Mouse (Mus musculus): ENCODE data around the gene Olfr281.

Gene Olfr281

GRCm38 (mm10) chr15:98486433-98487021 is 34.1 kb downstream of the Olfr281 start:
- DNase-seq: no peak

DNA sequence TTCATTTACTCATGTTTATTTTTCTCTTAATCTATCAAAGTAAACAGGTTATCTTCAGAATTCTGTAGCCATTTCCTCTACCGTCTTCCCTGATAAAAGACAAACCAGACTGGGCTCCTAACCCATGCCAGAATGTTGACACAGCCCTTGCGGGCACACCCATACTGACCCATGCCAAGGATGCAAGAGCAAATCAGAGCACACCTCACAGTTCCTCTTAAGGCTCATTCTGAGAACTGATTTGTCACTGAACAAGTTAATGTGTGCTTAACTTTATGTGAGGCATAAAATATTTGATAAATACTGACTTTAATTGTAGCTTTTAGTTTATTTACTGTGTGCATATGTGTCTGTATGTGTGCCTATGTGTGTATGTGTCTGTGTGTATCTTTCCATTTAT is 38.9 kb downstream of the Olfr281 start:
- peak; percentile 68 for DNase-seq

DNA sequence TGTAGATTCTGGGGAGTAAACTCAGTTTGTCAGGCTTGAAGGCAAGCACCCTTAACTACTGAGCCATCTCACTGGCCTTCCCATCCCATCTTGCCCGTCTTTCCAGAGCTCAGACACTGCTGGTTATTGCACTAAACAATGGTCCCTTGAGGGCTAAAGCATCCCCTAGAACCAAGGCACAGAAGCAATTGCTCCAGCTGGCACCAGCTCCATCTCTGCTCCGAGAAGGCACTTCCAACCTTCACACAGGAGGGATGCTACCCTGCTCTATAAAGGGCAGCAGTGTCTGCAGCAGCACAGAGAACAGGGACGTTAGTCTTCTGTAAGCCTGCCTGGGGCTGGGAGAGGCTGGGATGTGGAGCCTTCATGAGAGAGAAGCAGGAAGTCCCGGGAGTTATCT is 39.7 kb downstream of the Olfr281 start, which contains the start of gene Olfr279:
Gene Olfr279, plus strand, starts transcription at position 301 of the 400 bp plus-strand sequence.
- DNase-seq: peak; percentile 87

GRCm38 (mm10) chr15:98497631-98498030 is 45.2 kb downstream of the Olfr281 start:
- no peak for DNase-seq

DNA sequence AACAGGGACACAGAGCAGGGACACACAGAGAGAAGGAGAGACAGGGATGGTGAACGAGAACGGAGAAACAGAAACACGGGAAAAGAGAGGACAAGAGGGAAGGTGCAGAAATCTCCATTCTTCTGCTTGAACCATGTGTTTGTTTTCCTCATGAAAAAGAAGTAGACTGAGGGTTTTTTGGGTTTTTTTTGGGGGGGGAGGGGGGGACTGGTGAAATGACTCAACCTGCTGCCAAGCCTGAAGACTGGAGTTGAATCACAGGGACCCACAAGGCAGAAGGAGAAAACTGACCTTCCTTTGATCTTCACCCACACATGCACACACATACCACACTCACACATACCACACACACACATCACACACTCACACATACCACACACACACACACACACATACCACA is 50.9 kb downstream of the Olfr281 start:
- no peak for DNase-seq

GRCm38 (mm10) chr15:98504514-98504913 is 52.1 kb downstream of the Olfr281 start:
- peak; percentile 92 for DNase-seq

GRCm38 (mm10) chr15:98506253-98506957 is 54.0 kb downstream of the Olfr281 start:
- peak; percentile 89 for DNase-seq

- no peak for DNase-seq
Measured at GRCm38 (mm10) chr15:98507321-98507720, 54.9 kb downstream of the Olfr281 start.

DNA sequence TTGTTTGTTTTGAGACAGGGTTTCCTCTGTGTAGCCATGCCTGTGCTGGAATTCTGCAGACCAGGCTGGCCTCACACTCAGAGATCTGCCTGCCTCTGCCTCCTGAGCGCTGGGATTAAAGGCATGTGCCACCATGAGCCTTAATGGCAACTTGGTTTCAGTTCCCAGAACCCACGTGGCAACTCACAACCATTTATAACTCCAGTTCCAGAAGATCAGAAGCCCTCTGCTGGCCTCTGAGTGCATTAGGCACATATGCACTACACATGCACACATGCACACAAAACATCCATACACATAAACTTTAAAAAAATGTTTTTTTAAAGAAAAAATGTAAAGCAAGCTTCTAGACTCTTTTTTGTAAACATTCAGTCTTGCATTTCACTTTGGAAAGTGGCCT is 57.0 kb downstream of the Olfr281 start:
- no peak for DNase-seq
